Mouse (Mus musculus) brain, embryonic 14.5 days (tissue): ENCODE measurements at regions not wholly inside any gene's neighbourhood (a gene's known extent, or its start where the extent isn't known, plus 50 kb on each side); places are given as distances from the start of the nearest gene placed in this dataset.
A peak's percentile ranks its signal among the peaks of the same experiment; 100 is the strongest.

Source experiments
- DNase-seq: peaks from one replicate; pipeline ENCODE4 v3.0.0-alpha.2; 2011; ENCODE audit warnings: low read depth
- CTCF ChIP-seq: fragments of 200-500 bp; IDR thresholded peaks from 2 replicates; pipeline ENCODE4 v1.5.1; 2012; ENCODE audit warnings: inconsistent platforms, mild to moderate bottlenecking, moderate library complexity, borderline replicate concordance; ENCODE audit not compliant: insufficient read depth, insufficient read length; ENCODE audit errors: extremely low read depth
- POLR2A ChIP-seq: fragments of 200-500 bp; IDR thresholded peaks from 2 replicates; pipeline ENCODE4 v1.6.1; 2012; ENCODE audit warnings: mild to moderate bottlenecking, inconsistent platforms, borderline replicate concordance; ENCODE audit not compliant: poor library complexity, insufficient read depth, insufficient read length, severe bottlenecking; ENCODE audit errors: extremely low read depth

DNA sequence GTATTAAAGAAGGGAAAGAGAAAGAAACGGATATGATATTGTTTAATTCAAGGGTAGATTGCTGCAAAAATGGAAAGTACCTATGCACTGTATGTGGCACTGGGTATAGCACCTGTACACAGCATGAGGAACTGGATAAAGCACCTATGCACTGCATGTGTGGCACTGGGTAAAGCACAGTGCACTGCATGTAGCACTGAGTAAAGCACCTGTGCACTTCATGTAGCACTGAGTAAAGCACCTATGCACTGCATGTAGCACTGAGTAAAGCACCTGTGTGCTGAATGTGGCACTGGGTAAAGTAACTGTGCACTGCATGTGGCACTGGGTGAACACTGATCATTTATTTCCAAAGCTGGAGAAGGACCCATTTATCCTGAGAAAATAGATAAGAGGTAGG is 280.2 kb upstream of the Fam49a start:
- TF ChIP-seq CTCF = no peak
- no peak for TF ChIP-seq POLR2A
- no peak for DNase-seq

DNA sequence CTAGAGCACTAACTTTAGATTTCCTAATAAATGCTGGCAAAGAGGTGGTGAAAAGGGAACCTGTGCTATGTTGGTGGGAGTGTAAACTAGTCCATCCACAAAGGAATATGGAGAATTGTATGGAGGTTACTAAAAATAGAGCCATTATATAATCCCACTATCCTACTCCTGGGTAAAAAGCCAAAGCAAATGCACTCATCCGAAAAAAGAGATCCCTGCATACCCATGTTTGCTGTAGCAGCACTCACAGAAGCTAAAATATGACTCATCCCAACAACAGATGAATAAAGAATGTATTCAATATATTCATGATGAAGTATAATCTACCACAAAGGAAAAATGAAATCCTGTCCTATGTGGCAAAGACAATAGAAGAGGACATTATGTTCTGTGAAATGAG is 268.4 kb upstream of the Fam49a start:
- TF ChIP-seq POLR2A (no peak), CTCF (no peak)
- DNase-seq = no peak

DNA sequence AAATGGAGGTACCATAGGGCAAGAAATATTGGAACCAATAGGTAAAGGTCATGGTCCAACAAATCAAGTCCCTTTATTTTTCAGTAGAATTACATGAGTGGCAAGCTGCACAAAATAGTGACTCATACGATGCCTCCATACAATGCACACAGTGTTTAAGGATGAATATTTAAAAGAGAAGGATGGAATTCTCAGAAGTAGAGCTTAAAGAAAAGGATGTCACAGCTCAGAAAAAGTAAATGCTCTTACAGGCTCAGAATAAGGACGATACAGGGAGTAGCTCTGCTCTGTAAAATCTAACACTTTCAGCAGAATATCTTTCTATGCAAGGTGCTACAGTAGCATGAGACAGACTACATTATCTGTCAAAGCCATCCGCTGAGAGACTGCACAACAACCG is 262.7 kb upstream of the Fam49a start:
- TF ChIP-seq POLR2A (no peak), CTCF (no peak)
- DNase-seq = no peak

DNA sequence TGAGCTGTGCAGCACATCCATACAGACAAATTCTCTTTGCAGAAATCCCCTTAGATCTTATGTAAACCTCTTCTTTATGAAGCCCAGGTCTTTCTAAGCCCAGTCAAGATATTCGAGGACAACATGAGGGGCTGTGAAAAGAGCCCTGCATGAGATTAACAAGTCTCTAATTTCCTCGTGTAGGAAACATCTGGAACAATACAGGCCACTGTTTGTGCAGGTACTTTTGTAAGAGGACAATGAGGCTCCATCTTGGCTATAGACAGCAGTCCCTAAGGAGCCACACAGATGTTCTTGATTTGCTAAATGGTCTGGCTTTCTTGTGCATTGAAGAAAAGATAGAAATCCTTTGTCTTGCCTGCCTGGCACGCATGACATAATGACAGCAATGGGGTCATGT is 259.5 kb upstream of the Fam49a start:
- no peak for TF ChIP-seq CTCF
- TF ChIP-seq POLR2A = no peak

GRCm38 (mm10) chr12:12010592-12010991 is 251.3 kb upstream of the Fam49a start:
- TF ChIP-seq CTCF = no peak
- TF ChIP-seq POLR2A = no peak
- no peak for DNase-seq

More for the DNA sequence above, 259.5 kb upstream of the Fam49a start:
- DNase-seq = no peak

- peak; percentile 37 for DNase-seq
- no peak for TF ChIP-seq POLR2A
These were observed 238.0 kb upstream of the Fam49a start for GRCm38 (mm10) chr12:12023819-12024470.

GRCm38 (mm10) chr12:12030039-12030550 is 231.8 kb upstream of the Fam49a start:
- no peak for DNase-seq
- TF ChIP-seq CTCF (no peak), POLR2A (no peak)

- no peak for TF ChIP-seq CTCF
- no peak for TF ChIP-seq POLR2A
- no peak for DNase-seq
These were observed 227.4 kb upstream of the Fam49a start for GRCm38 (mm10) chr12:12034521-12034920.

- no peak for DNase-seq
- TF ChIP-seq CTCF = no peak
- TF ChIP-seq POLR2A = no peak
These were observed 222.7 kb upstream of the Fam49a start for GRCm38 (mm10) chr12:12039217-12039616.

- no peak for DNase-seq
- TF ChIP-seq CTCF (no peak), POLR2A (no peak)
These were observed 199.7 kb upstream of the Fam49a start for GRCm38 (mm10) chr12:12062215-12062614.

DNA sequence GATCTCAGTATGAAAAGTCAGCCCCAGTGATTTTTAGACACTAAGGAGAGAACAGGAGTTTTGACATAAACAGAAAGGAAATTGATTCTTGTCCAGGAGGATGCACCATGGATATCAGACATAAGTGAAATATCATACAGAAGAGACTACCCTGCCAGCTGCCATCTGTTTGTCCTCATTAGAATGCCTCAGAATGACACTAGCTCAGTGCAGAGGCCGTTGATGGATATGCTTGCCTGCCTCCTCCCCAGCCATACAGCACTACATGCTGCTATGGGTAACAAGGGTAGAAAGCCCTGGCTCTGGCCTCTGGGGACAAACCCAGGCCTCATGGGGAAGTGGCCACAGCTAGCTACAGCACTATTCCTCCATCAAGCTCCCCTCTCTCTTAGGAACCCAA is 198.0 kb upstream of the Fam49a start:
- TF ChIP-seq POLR2A = no peak
- no peak for TF ChIP-seq CTCF
- DNase-seq = peak; percentile 33

DNA sequence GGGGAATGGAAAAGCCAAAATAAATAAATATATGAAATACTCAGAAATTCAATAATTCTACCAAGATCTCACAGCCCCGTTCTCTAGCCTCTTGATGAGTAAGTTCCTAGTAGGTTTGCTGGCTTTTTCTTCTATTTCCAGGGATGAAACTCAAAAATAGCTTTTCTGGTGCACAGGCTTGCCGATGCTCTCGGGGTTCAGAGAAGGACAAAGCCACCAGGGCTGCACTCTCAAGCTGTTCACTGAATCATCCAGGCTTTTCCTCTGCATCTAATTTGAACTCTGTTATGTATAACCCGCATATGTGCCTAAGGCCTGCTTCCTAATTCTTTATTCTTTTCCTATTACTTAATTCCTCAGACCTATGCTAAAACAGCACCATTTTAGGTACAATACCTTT is 197.5 kb upstream of the Fam49a start:
- no peak for DNase-seq
- no peak for TF ChIP-seq POLR2A
- TF ChIP-seq CTCF = no peak

- TF ChIP-seq POLR2A (no peak), CTCF (no peak)
These were observed 173.6 kb upstream of the Fam49a start for GRCm38 (mm10) chr12:12088338-12088737.

More at GRCm38 (mm10) chr12:12088338-12088737, 173.6 kb upstream of the Fam49a start:
- no peak for DNase-seq
